Mouse (Mus musculus): ENCODE data around the gene Zmiz2.

DNA sequence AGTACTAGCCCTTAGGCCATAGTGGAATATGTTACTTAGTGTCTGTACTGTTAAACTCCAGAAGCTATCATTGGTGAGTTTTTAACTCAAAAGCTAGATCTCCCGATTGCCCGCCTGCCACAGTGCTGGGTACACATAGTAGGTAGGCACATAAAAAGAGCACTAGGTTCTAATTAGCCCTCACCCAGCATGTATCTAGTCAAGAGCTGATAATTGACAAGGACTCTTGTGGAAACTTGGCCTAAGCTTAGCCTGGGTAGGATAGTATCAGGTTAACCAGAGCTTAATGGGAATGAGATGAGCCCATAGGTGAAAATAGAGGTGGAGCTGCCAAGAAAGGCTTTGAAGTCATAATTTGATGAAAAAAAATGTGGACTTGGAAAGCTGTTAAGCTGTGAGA, 28.2 kb downstream of the Zmiz2 start:
- TF ChIP-seq CTCF (conservative IDR thresholded peaks at IDR 0.05; ENCODE audit: low read length), result no peak
- no peak for TF ChIP-seq POU5F1 (IDR thresholded peaks at IDR 0.05; ENCODE audit: borderline replicate concordance, low read length)

Data from E14TG2a.4 (cell line).